Mouse (Mus musculus): ENCODE measurements around the gene Epha7.

Epha7 gene

GRCm38 (mm10) chr4:28812691-28813289 lies at the start of gene Epha7:
Gene Epha7, plus strand, starts transcription at chr4:28813131.
- peak; percentile 99 for DNase-seq

GRCm38 (mm10) chr4:28783961-28784360 lies 29.0 kb upstream of the Epha7 start:
- no peak for DNase-seq

- DNase-seq = peak; percentile 74 to 83
These were observed 4.1 kb upstream of the Epha7 start for GRCm38 (mm10) chr4:28808800-28809199.

GRCm38 (mm10) chr4:28809703-28810102 lies 3.2 kb upstream of the Epha7 start:
- DNase-seq = no peak

- DNase-seq = peak; percentile 81 to 82
These were observed 882 bp downstream of the Epha7 start for GRCm38 (mm10) chr4:28813551-28814475.

GRCm38 (mm10) chr4:28814476-28814815 lies 1.5 kb downstream of the Epha7 start:
- no peak for DNase-seq

GRCm38 (mm10) chr4:28814816-28815620 lies 2.1 kb downstream of the Epha7 start:
- DNase-seq = peak; percentile 85 to 89

GRCm38 (mm10) chr4:28815621-28815920 lies 2.6 kb downstream of the Epha7 start:
- no peak for DNase-seq

- DNase-seq = no peak
These were observed 10.7 kb downstream of the Epha7 start for GRCm38 (mm10) chr4:28823616-28824015.

GRCm38 (mm10) chr4:28824616-28825015 lies 11.7 kb downstream of the Epha7 start:
- peak; percentile 93 for DNase-seq

GRCm38 (mm10) chr4:28837669-28838068 lies 24.7 kb downstream of the Epha7 start:
- DNase-seq = no peak

- no peak for DNase-seq
These were observed 33.4 kb downstream of the Epha7 start for GRCm38 (mm10) chr4:28846311-28846710.

GRCm38 (mm10) chr4:28850388-28850787 lies 37.5 kb downstream of the Epha7 start:
- DNase-seq = no peak

GRCm38 (mm10) chr4:28862845-28863666 lies 50.1 kb downstream of the Epha7 start:
- no peak for DNase-seq

GRCm38 (mm10) chr4:28866411-28866810 lies 53.5 kb downstream of the Epha7 start:
- DNase-seq = no peak

GRCm38 (mm10) chr4:28871615-28872014 lies 58.7 kb downstream of the Epha7 start:
- DNase-seq = no peak

- DNase-seq = no peak
These were observed 68.5 kb downstream of the Epha7 start for GRCm38 (mm10) chr4:28881271-28882044.

- DNase-seq = no peak
These were observed 76.7 kb downstream of the Epha7 start for GRCm38 (mm10) chr4:28889630-28890029.

- no peak for DNase-seq
These were observed 77.2 kb downstream of the Epha7 start for GRCm38 (mm10) chr4:28890102-28890501.

GRCm38 (mm10) chr4:28895480-28895879 lies 82.5 kb downstream of the Epha7 start:
- DNase-seq = no peak

- DNase-seq = no peak
These were observed 86.4 kb downstream of the Epha7 start for GRCm38 (mm10) chr4:28899373-28899772.

- peak in 1 of 2 experiments; percentile 18 for DNase-seq
These were observed 86.9 kb downstream of the Epha7 start for GRCm38 (mm10) chr4:28899783-28900182.
